Mouse (Mus musculus): ENCODE data around the gene Schip1. TPM values are rescaled to one million over a fixed set of nuclear protein-coding genes. Genes with fewer than 3 reads are reported as not detected.

The Schip1 gene
- polyA plus RNA-seq, 1 experiment from 2014 or later = 152 TPM

- DNase-seq = no peak
- Histone ChIP-seq H3K4me3 (replicated peaks; ENCODE audit: low read depth, low read length) (no peak overlapping the region), H3K27me3 (ENCODE audit: control insufficient read depth, insufficient read depth, low read length) (no peaks in the 10 kb centered on the region), H3K4me2 (ENCODE audit: low read length) (no peak overlapping the region), H3K27ac (replicated peaks; ENCODE audit: low read depth, low read length) (no peak overlapping the region), H3K36me3 (ENCODE audit: control insufficient read depth, insufficient read depth, low read length) (no peaks in the 10 kb centered on the region), H3K4me1 (ENCODE audit: control insufficient read depth, insufficient read depth, low read length) (peaks cover 8% of the 10 kb centered on the region; the same call in 1 of the 2 replicates), H3K9ac (replicated peaks; ENCODE audit: low read length) (no peak overlapping the region), H3K9me3 (ENCODE audit: control insufficient read depth, low read length) (no peaks in the 10 kb centered on the region)
- no peak for ATAC-seq (ENCODE audit: low FRiP score, low TSS enrichment)
- WGBS = 82% methylated on average over 7 of the region's 7 CpGs
These were observed 503.0 kb downstream of the Schip1 start for GRCm38 (mm10) chr3:68567581-68567980.

GRCm38 (mm10) chr3:68568149-68568548 is 503.5 kb downstream of the Schip1 start:
- H3K36me3 ChIP-seq (ENCODE audit: control insufficient read depth, insufficient read depth, low read length) = no peaks in the 10 kb centered on the region
- WGBS = 83% methylated on average over 3 of the region's 3 CpGs
- H3K9ac ChIP-seq (replicated peaks; ENCODE audit: low read length) = no peak overlapping the region
- H3K9me3 ChIP-seq (ENCODE audit: control insufficient read depth, low read length) = no peaks in the 10 kb centered on the region
- no peak for ATAC-seq (ENCODE audit: low FRiP score, low TSS enrichment)
- H3K4me3 ChIP-seq (replicated peaks; ENCODE audit: low read depth, low read length) = no peak overlapping the region
- H3K4me2 ChIP-seq (ENCODE audit: low read length) = no peak overlapping the region
- DNase-seq = no peak
- no peak overlapping the region for H3K27ac ChIP-seq (replicated peaks; ENCODE audit: low read depth, low read length)
- peaks cover 8% of the 10 kb centered on the region; the same call in 1 of the 2 replicates for H3K4me1 ChIP-seq (ENCODE audit: control insufficient read depth, insufficient read depth, low read length)
- no peaks in the 10 kb centered on the region for H3K27me3 ChIP-seq (ENCODE audit: control insufficient read depth, insufficient read depth, low read length)

DNA sequence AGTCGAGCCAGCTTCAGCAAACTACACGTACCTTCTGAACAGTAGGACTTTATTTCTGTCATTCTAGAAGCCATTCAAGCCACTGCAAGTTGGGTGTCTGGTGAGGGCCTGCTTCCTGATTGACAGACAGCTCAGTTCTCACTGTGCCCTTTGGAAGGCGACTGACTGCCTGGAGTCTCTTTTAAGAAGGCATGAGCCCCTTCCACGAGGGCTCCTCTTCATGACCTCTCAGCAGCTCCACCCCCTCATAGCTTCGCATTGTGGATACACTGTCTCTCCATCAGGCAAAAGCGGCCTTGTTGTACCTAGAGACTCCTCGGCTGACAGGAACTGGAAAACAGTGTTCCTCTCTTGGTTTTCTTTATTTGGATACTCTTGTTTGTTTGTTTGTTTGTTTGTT is 504.1 kb downstream of the Schip1 start:
- no peaks in the 10 kb centered on the region for H3K9me3 ChIP-seq (ENCODE audit: control insufficient read depth, low read length)
- DNase-seq (no peak), ATAC-seq (ENCODE audit: low FRiP score, low TSS enrichment) (no peak)
- WGBS = 49% methylated on average over 7 of the region's 7 CpGs
- H3K27me3 ChIP-seq (ENCODE audit: control insufficient read depth, insufficient read depth, low read length) = no peaks in the 10 kb centered on the region
- no peaks in the 10 kb centered on the region for H3K36me3 ChIP-seq (ENCODE audit: control insufficient read depth, insufficient read depth, low read length)
- no peak overlapping the region for H3K4me2 ChIP-seq (ENCODE audit: low read length)
- H3K4me1 ChIP-seq (ENCODE audit: control insufficient read depth, insufficient read depth, low read length) = peaks cover 8% of the 10 kb centered on the region; the same call in 1 of the 2 replicates
- no peak overlapping the region for H3K9ac ChIP-seq (replicated peaks; ENCODE audit: low read length)
- no peak overlapping the region for H3K4me3 ChIP-seq (replicated peaks; ENCODE audit: low read depth, low read length)
- no peak overlapping the region for H3K27ac ChIP-seq (replicated peaks; ENCODE audit: low read depth, low read length)

- no peaks in the 10 kb centered on the region for H3K36me3 ChIP-seq (ENCODE audit: control insufficient read depth, insufficient read depth, low read length)
- ATAC-seq (ENCODE audit: low FRiP score, low TSS enrichment) (no peak), DNase-seq (no peak)
- H3K9me3 ChIP-seq (ENCODE audit: control insufficient read depth, low read length) = no peaks in the 10 kb centered on the region
- H3K4me1 ChIP-seq (ENCODE audit: control insufficient read depth, insufficient read depth, low read length) = peaks cover 21% of the 10 kb centered on the region
- WGBS = 94% methylated on average over 4 of the region's 4 CpGs
- H3K27ac ChIP-seq (replicated peaks; ENCODE audit: low read depth, low read length) = no peak overlapping the region
- H3K27me3 ChIP-seq (ENCODE audit: control insufficient read depth, insufficient read depth, low read length) = no peaks in the 10 kb centered on the region
- no peak overlapping the region for H3K9ac ChIP-seq (replicated peaks; ENCODE audit: low read length)
- no peak overlapping the region for H3K4me2 ChIP-seq (ENCODE audit: low read length)
- H3K4me3 ChIP-seq (replicated peaks; ENCODE audit: low read depth, low read length) = no peak overlapping the region
These were observed 505.7 kb downstream of the Schip1 start for GRCm38 (mm10) chr3:68570319-68570718.

GRCm38 (mm10) chr3:68572249-68573225 is 507.9 kb downstream of the Schip1 start:
- Histone ChIP-seq H3K27ac (replicated peaks; ENCODE audit: low read depth, low read length) (peak overlapping the region; percentile 97), H3K36me3 (ENCODE audit: control insufficient read depth, insufficient read depth, low read length) (no peaks in the 10 kb centered on the region), H3K27me3 (ENCODE audit: control insufficient read depth, insufficient read depth, low read length) (no peaks in the 10 kb centered on the region), H3K4me1 (ENCODE audit: control insufficient read depth, insufficient read depth, low read length) (peaks cover 38% of the 10 kb centered on the region), H3K4me3 (replicated peaks; ENCODE audit: low read depth, low read length) (peak overlapping the region; percentile 47), H3K9me3 (ENCODE audit: control insufficient read depth, low read length) (no peaks in the 10 kb centered on the region), H3K4me2 (ENCODE audit: low read length) (peak overlapping the region; percentile 65), H3K9ac (replicated peaks; ENCODE audit: low read length) (peak overlapping the region; percentile 65)
- ATAC-seq (ENCODE audit: low FRiP score, low TSS enrichment) = peak; percentile 91
- 4% methylated on average over 28 of the region's 28 CpGs for WGBS
- DNase-seq = peak; percentile 92

- H3K4me1 ChIP-seq (ENCODE audit: control insufficient read depth, insufficient read depth, low read length) = peaks cover 38% of the 10 kb centered on the region
- no peak for ATAC-seq (ENCODE audit: low FRiP score, low TSS enrichment)
These were observed 508.6 kb downstream of the Schip1 start for GRCm38 (mm10) chr3:68573226-68573624.

GRCm38 (mm10) chr3:68574097-68574496 is 509.5 kb downstream of the Schip1 start:
- H3K36me3 ChIP-seq (ENCODE audit: control insufficient read depth, insufficient read depth, low read length) = no peaks in the 10 kb centered on the region
- peak overlapping the region; percentile 97 for H3K27ac ChIP-seq (replicated peaks; ENCODE audit: low read depth, low read length)
- no peak for DNase-seq
- H3K4me2 ChIP-seq (ENCODE audit: low read length) = peak overlapping the region; percentile 65
- H3K27me3 ChIP-seq (ENCODE audit: control insufficient read depth, insufficient read depth, low read length) = no peaks in the 10 kb centered on the region
- no peak for ATAC-seq (ENCODE audit: low FRiP score, low TSS enrichment)
- WGBS = 36% methylated on average over 5 of the region's 8 CpGs
- peaks cover 38% of the 10 kb centered on the region for H3K4me1 ChIP-seq (ENCODE audit: control insufficient read depth, insufficient read depth, low read length)
- H3K9ac ChIP-seq (replicated peaks; ENCODE audit: low read length) = peak overlapping the region; percentile 65
- no peaks in the 10 kb centered on the region for H3K9me3 ChIP-seq (ENCODE audit: control insufficient read depth, low read length)
- peak overlapping the region; percentile 47 for H3K4me3 ChIP-seq (replicated peaks; ENCODE audit: low read depth, low read length)

More at GRCm38 (mm10) chr3:68573226-68573624, 508.6 kb downstream of the Schip1 start:
- Histone ChIP-seq H3K4me3 (replicated peaks; ENCODE audit: low read depth, low read length) (peak overlapping the region; percentile 47), H3K27ac (replicated peaks; ENCODE audit: low read depth, low read length) (peak overlapping the region; percentile 97), H3K9ac (replicated peaks; ENCODE audit: low read length) (peak overlapping the region; percentile 65), H3K9me3 (ENCODE audit: control insufficient read depth, low read length) (no peaks in the 10 kb centered on the region), H3K27me3 (ENCODE audit: control insufficient read depth, insufficient read depth, low read length) (no peaks in the 10 kb centered on the region), H3K4me2 (ENCODE audit: low read length) (peak overlapping the region; percentile 65), H3K36me3 (ENCODE audit: control insufficient read depth, insufficient read depth, low read length) (no peaks in the 10 kb centered on the region)
- no peak for DNase-seq
- 56% methylated on average over 3 of the region's 3 CpGs for WGBS

DNA sequence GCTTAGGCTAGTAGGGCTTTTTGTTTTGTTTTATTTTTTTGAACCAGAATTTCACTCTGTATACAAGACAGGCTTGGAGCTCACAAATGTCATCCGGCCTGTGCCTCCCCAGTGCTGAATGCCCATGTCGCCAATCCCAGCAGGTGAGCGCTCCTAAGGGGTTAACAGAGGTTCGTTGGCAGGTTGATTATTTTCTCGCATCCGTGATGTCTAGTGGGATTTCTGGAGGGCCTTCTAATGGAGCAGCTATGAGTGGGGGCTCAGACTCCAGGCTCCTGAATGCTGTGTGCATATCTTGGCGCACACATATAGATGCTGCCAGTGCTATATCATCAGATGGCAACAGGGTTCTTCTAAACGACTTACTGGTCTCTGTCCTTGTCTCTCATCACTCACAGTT is 510.0 kb downstream of the Schip1 start:
- Histone ChIP-seq H3K9me3 (ENCODE audit: control insufficient read depth, low read length) (no peaks in the 10 kb centered on the region), H3K27me3 (ENCODE audit: control insufficient read depth, insufficient read depth, low read length) (no peaks in the 10 kb centered on the region), H3K4me2 (ENCODE audit: low read length) (peak overlapping the region; percentile 65), H3K4me3 (replicated peaks; ENCODE audit: low read depth, low read length) (peak overlapping the region; percentile 47), H3K4me1 (ENCODE audit: control insufficient read depth, insufficient read depth, low read length) (peaks cover 40% of the 10 kb centered on the region), H3K27ac (replicated peaks; ENCODE audit: low read depth, low read length) (peak overlapping the region; percentile 97; the same call in 1 of the 2 replicates), H3K9ac (replicated peaks; ENCODE audit: low read length) (peak overlapping the region; percentile 65), H3K36me3 (ENCODE audit: control insufficient read depth, insufficient read depth, low read length) (no peaks in the 10 kb centered on the region)
- no peak for DNase-seq
- WGBS = 47% methylated on average over 8 of the region's 8 CpGs
- ATAC-seq (ENCODE audit: low FRiP score, low TSS enrichment) = no peak
